Mouse (Mus musculus) kidney, postnatal 36 days (tissue): ENCODE results near the gene Ephb2.

Experiments used
- DNase-seq, 2 experiments: peaks; one replicate each; pipeline ENCODE4 v3.0.0; 2021 to 2022; ENCODE audit warnings: mixed read lengths in 2 of 2

Ephb2 gene

DNA sequence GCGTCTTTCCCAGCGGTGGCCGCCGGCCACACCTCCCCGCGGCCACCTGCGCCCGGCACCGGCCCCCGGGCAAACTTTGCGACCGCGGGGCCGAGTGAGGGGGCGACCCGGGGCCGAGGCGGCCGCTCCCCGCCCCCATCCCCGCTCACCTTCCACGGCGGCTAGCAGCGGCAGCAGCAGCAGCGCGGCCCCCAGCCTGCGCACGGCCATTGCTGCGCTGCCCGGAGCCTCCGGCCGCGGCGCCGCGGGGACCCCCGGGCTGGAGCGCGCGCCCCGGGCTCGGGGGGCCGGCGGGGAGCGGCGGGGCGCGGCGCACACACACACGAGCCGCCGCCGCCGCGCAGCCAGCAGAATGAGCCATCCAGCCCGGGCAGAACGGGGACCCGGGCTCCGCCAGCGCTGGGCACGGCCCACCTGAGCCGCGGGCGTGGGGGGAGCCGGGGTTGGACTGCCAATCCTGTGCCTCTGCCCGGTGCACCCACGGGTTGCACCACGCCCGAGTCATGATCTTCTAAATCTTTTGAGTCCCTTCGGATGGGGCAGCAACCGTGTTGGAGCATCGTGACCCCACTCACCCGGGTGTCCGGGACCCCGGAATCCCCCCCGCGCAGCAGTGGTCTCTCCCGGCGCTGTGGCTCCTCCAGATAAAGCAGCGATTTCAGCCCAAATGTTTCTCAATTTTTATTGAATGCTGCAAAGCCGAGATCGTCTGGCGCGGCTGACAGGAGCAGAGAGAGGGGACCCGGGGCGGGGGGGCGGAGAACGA, at the start of gene Ephb2:
Ephb2 (minus strand) TSS at position 368 of the 766 bp plus-strand sequence.
- DNase-seq, result peak; percentile 44 to 77

DNA sequence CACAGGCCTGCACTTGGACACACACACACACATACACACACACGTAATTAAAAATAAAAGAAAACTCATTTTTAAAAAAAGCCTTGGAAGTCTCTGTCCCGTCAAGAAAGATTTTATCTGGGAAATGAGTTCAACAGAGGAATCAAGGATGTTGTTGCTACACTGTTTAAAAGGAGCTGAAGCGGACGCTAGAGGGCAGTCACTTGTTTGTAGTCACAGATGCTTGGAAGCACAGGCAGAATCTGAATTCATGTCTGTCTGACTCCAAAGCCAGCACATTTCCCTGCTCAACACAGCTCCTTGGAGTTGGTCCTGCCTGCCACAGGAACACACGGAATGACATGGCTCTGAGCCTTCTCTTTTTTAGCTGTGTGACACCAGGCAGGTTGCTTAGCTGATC, 42.8 kb upstream of the Ephb2 start:
- DNase-seq, result peak in 1 of 2 experiments; percentile 58

DNA sequence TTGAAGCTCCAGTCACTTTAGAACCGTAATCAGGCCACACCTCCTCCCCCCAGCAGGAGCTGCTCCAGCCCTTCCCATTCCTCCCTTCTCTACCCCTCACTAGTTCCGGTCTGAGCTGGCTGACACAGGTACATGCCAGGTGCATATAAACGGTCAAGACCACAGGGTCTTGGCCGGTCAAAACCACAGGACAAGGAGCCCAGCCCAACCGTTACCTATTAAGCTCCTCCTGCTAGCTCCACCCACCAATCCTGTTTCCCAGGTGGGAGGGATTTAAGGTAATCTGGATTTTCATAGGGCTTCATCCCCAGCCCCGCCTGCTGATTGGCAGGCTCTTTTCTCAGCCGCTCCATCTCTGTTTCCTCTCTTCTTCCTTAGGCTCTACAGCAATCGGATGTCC, 42.4 kb upstream of the Ephb2 start:
- DNase-seq, result no peak

DNA sequence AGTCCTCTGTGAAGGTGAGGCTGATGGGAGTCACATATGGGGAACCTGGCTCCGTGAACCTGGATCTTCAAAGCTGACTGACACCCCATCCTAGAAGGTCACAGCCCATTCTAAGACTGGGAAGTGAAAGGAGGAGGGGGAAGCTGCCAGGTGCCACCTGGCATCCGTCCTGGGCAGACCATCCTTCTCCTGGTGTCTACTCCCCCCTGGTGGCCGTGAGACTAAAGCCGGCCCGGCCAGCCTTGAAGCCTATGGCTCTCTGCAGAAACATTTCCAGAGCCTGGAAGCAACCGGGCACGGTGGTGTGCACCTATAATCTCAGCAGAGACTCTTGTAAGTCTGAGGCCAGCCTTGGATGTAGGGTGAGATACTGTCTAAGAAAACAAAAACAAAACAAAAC, 41.2 kb upstream of the Ephb2 start:
- DNase-seq, result peak; percentile 23 to 74

DNA sequence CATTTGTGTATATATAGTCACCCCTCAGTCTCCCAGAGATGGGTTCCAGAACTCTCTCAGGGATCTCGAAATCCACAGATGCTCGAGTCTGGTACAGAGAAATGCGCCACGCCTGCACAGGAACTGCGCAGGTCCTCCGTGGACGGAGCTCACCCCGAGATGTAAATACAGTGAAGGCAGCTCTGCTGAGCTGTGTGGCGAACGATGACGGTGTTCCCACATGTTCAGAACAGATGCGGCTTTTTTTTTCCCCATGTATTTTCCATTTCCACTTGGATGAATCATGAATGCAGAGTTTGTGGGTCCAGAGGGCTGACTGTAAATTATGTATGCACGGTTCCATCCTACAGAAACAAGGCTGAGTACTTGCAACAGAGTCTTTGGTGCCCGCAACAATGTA, 39.2 kb upstream of the Ephb2 start:
- DNase-seq, result no peak

DNA sequence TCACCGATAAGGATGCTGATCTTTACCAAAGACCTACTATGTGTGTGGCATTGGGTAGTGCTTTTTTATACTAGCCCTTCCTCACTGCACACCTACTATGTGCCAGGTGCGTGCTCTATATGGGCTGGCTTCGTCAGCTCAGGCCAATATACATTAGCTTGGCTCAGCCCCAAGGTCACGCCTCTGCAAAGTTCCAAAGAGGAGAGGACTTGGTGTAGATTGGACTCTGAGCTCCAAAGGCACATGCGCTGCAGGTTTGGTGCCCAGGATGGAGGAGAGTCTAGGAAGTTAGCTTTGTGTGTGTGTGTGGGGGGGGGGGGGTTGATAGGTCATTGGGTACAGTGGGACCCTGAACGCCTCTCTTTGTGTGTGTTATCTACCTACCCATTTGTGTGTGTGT, 32.6 kb upstream of the Ephb2 start:
- DNase-seq, result no peak

DNA sequence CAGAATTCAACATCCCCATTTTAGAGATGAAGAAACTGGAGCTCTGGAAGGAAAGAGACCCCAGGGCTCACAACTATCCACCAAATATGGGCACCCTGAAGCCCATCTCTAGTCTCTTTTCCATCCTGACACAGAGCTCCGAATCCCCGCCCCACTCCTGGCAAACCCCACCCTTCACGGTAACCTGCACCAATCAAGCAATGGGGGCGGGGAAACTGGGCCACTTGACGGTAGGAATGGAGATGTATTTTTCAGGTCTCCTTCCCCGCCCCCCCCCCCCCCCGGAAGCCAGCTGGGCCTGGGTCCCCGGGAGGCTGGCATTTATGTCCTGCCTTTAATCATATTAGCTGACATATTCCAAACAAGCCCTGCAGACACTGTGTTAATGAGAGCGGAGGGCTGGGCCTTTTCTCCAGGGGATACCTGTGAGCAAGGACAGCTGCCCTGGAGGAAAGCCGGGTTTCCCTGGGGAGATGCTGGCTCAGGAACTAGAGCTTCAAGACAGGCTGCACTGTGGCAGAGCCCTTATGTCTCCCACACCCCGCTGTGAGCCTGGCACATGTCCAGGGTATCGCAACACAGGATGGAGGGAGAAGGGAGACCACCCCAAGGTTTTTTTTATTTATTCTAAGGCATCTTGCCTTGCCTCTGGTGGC, 32.0 kb upstream of the Ephb2 start:
- no peak for DNase-seq

DNA sequence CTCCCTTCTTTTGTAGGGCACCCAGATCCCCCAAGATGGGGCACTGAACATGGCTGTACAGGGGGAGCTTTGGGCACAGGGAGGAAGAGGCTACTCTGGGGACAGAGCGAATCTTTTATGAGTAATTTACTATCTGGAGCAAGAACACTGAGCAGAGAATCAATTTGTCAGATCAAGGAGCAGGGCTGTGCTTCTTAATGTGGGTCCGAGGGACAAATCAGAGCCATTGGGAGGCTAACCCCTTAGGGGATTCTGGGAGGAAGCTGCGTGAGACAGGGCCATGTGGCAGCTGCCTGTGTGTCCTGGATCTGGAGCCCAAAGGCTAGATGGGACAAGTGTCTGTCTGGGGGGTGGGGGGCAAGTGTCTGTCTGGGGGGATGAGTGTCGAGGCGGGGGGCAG, 29.7 kb upstream of the Ephb2 start:
- no peak for DNase-seq

DNA sequence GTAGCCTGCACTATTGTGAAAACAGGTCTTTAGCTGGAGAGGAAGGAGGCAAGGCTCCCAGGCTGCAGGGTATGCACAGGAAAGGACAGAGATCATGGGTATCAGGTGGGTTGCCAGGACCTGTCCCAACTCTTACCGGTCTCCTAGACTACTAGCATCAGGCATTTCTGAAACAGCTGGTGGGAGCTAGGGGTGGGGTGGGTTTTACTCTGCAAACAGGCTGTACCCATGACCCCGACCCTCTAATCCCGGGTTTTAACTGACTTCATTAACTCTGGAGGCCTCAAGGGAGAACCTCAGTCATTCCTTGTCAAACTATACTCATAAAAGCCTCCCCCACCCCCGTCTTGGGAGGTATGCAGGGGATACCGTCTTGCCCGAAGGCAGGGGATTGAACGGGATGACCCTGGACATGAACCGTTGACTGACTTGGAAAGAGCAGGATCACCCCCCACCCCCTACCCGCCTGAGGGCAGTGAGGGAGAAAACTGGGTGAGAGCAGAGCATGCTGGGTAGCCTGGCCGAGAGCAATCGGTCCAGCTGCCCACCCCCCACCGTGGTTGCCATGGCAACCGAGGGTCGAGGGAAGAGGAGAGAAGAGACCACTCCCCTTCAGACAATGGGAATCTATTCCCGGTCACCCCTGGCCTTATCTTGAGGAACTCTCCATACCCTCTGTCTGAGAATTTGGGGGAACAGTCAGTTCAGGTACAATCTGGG, 29.1 kb upstream of the Ephb2 start:
- no peak for DNase-seq

DNA sequence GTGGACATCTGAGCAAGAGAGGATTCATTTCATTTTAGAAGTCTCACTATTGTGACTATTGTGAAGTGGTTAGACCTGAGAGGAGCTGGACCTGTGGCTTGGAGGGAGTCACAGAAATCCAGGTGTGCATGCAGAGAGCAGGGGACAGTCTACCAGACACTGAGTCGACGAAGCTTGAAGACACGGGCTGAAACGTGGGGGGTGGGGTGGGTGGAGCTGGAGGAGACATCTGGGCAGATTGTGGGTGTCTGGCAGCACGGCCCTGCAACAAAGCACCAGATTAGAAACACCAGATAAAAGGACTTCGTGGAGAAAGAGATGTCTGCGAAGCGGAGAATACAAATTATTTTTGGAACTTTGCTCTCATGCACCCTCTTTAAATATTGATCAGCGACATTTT, 27.7 kb upstream of the Ephb2 start:
- no peak for DNase-seq

DNA sequence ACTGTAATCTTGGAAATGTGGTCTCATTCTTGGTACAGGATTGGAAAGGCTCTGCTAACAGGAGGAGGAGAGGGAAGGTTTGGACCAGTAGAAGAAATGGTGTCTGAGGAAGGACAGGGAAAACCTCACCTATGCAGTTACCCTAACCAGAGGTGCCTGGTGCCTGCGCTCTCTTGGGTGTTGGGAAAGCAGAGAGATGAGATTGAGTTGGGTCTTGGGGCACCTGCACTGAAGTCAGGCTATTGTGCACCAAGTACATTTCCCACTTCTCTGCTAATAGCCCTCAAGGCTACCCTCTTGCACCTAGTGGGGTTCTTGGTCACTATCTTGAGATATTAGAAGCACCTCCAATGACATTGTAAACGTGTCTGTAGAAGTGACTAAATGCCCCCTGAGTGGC, 26.6 kb upstream of the Ephb2 start:
- no peak for DNase-seq

DNA sequence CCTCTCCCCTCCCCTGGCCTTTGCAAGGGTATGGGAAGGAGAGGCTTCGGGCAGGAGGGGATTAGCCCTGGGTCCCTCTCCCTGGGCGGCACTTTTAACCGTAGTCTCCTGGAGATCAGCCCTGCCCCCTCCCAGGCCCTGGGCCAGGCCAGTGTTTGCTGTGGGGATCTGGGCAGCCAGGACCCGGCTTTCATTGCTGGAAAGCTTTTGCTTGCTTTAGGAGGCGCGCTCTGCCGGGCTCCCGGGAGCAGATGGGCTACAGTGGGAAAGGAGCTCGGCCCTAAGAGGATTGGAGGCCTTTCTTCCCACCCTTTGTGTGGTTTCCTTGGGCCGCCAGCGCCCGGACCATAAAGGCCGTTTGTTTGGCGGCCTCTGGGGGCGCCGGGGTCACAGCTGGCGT, 26.0 kb upstream of the Ephb2 start:
- DNase-seq, result no peak

DNA sequence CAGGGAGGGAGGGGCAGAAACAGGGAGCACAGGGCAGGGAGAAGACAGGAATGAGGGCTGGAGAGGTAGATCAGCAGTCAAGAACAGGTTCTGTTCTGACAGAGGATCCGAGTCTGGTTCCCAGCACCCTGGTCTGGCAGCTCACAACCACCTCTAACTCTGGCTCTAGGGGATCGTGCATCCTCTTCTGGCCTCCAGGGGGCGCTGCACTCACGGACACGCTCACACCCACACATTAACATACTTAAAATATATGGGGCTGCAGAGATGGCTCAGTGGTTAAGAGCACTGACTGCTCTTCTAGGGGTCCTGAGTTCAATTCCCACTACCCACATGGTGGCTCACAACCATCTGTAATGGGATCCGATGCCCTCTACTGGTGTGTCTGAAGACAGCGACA, 24.2 kb upstream of the Ephb2 start:
- no peak for DNase-seq

DNA sequence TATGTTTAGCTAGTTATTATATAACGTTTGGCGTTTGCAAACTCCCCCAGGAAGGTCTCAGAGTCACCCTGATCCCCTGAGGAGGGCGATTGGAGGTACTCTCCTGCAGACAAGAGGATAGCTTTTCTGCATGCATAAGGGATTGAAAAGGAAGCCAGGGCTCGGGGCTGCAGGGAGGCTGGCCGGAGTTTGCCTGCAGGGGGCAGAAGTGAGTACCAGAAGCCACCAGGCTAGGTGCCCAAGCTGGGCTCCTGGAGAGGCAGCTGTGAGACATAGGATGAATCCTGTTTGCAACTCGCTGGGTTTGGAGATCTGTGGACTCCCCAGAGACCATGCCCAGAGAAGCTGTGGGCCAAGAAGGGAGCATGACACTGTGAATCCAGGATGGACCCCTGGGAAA, 19.3 kb upstream of the Ephb2 start:
- DNase-seq, result peak in 1 of 2 experiments; percentile 37

DNA sequence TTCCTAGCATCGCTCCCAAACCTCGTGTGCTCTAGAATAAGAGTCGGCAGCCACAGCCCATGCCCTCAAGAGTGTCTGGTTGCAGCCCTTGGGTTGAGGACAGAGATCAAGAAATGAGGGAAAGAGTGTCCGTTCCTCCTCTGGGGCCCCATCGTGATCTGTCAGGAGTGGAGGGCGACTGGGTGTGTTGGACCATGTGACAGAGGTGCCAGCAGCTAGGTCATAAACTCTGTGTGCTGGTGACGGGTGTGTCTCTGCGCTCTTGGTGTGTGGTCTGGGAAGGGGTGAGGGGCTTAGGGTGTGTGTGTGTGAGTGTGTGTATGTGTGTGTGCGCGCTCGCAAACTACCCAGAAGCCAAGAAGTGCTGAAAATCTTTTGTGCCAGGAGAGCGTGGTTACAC, 17.2 kb upstream of the Ephb2 start:
- no peak for DNase-seq

DNA sequence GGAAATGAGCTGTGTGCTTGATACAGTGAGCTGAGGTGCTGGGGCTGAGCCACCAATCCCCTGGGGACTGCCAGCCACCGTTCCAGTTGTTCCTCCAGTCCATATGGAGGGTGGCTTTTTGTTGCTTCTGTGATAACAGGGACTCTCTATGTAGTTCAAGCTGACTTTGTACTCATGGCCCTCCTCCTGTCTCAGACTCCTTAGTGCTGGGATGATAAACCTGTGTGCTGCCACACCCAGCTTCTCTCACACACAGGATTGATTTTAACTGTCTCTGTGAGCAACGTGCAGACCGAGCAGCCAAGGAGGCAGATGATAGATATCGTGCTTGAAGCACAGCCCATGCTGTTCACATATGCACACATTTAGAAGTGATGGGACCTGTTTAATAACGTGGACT, 16.3 kb upstream of the Ephb2 start:
- no peak for DNase-seq

DNA sequence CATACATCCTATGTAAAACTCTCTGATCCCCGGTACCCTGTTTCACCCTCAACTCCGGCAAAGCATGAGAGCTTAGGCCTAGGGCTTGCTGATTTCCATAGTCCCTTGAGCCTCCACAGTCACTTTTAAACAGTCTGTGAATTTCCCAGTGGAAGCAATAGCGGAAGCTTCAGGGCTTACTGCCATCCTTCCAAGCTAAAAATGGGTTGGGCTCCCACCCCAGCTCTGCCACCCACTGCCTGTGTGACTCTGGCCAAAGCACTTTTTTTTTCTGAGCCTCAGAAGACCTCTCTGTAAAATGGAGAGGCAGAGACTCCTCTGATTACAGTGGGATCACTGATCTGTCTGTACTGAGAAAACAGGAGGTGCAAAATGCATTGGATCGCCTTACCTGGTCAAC, 12.8 kb upstream of the Ephb2 start:
- DNase-seq, result no peak

DNA sequence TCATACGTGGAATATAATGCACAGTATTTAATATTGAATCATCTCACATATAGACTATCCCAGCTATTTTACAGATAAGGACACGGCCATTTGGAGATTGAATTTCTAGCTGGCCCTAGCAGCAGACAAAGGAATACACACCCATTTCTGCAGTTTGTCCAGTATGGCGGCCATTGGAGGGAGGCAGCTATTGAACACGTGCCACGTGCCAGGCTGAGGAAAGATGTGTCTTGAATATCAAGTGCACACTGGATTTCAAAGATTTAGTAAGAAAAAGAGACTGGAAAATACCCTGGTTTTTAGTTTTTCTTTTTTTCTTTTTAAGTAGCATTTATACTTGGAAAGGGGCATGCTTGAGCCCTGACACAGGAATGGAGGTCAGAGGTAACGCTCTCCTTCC, 11.4 kb upstream of the Ephb2 start:
- DNase-seq, result no peak

DNA sequence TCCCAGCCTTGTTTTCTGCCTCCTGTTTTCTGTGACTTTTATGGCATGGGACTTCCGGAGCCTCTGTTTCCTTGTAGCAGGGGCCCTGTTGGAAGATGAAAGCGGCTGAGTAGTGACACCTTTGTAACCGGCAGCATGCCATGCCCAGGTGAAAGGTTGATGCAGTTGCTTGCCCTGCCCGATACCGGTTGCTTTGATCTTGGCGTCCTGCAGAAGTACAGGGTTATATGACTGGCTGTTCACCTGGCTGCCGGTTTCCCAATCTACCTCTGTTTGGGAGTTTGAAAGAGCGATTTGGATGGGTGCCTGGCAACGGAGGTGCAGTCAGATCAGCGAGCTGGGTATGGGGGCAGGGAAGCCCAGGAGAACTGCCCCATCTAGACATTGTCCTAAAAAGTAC, 7.0 kb upstream of the Ephb2 start:
- no peak for DNase-seq

DNA sequence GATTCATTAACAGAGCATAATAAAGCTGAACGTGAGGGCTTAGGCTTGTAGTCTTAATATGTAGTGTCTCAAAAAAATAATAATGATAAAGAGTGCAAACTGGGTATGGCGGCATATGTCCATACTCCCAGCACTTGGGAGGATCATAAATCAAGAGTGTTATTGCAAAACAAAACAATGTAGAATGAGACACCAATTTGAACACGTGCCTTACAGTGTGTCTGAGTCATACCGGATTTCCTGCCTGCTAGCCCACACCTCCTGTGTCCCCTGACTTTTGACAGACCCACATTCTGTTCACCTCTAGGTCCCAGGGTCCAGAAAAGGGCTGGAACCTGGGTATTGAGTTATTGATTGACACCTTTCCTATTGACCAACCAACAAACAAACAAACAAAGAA, 6.2 kb upstream of the Ephb2 start:
- DNase-seq, result no peak

DNA sequence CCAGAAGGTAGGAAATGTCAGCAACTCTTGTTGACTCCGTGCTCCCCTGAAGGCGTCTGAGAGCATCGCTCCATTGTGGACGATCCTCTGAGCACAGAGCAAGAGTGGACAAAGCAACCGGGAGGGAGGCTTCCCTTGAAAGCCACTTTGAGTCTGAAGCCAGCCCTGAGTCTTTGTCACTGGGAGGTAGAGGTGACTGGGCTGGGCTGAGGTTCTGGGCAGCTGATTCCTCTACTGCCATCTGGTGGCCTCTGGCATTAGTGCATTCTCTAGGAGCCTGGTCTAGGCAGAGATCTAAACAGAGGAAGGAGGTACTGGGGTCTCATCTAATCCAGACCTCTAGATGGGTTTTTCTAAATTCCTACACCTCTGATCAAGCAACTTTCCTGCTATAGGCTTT, 5.3 kb upstream of the Ephb2 start:
- DNase-seq, result peak; percentile 75 to 88

DNA sequence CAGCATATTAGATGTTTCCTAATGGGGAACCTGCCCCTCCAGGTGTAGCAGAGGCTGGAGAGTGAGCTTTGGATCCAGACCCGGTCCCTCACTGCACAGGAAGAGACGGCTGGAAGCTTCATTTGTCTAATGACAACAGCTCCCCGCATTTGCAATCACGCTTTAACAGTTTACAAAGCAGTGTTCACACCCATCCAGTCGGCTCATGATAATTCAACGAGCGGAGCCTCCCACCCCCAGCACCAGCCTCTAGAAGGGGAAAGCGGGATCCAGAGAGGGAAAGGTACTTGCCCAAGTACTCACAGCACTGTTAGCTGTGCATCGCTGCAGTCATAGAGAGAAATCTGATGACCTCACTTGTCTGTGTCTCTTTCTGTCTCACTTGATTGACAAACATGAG, 2.7 kb upstream of the Ephb2 start:
- DNase-seq, result no peak

DNA sequence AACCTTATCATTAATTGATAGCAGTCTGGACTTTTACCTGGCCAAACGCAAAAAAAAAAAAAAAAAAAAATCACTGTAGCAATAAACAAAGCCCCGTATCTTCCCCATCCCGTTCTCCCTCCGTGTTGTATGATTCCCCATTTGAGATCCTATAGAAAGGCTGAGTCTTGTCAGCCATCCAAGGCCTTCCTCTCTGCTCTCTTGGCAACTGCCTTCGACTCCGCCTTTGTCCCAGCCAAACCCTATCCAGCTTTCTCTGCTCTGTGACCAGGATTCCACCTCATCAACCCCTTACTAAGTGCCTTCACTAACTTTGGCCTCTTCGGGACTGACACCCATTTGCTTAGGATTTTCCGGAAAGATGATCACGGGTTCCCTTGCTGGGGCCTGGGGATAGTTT, 2.2 kb upstream of the Ephb2 start:
- DNase-seq, result no peak

DNA sequence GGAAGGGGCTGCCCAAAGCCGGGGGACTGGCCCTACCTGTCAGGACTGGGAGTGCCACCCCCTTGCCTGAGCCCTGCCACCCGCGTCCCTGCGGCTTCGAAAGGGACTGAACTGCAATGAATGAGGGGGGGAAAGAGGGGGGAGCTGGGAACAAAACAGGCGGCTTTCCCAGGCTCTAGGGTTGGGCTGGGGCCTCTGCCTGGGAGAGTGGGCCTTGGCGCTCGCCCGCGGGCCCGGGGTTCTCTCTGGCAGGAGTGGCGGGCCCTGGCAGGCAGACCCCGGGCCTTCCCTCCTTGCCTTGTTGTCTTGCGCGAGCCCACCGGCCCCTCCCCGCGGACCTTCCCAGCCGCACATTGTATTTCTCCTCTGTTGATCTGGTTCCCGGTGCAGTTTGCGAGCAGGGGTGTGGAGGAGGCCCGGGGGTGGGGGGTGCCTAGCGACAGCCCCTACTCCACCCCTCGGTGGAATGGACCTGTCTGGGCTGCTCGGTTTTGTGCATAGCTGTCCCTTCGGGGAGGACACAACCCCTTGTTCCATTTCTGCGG, 671 bp upstream of the Ephb2 start:
- DNase-seq, result no peak
